Mouse (Mus musculus) cerebellum, adult 8-10 months (tissue): ENCODE results near the gene Macrod2.

Experiments
- DNase-seq: peaks from one replicate; pipeline ENCODE4 v3.0.0; 2022

Macrod2 gene

DNA sequence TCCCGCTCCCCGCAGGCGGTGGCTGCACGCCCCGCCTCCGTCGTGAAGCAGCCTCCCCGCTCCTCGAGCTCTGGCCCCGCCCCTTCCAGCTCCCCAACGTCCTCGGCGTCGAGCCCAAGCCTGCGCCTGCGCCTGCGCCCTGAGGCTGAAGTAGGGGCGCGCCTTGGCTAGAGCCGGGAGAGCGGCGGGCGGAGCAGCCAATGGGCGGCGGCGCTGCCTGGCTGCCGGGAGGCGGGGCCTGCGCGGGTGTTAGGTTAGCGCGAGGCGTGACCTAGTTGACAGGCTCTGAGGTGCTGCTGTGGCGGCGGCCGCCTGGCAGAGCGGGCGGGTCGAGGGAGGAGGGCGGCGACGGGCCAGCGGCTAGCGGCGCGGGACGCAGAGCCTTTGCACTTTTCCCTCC is at the start of gene Macrod2:
Gene Macrod2 (plus strand): TSS at position 131 of the 400 bp plus-strand sequence.
- DNase-seq, result peak; percentile 99

DNA sequence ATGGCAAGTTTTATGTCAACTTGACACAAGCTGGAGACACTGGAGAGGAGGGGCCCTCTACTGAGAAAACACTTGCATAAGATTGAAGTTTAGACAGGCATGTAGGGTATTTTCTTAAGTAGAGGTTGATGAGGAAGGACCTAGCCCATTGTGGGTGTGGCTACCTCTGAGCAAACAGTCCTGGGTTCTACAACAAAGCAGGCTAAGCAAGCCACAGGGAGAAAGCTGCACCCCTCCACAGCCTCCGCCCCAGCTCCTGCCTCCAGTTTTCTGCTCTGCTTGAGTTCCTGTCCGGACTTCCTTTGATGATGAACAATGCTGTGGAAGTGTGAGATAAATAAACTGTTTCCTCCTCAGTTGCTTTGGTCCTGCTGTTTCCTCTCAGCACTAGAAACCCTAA is 35.2 kb upstream of the Macrod2 start:
- no peak for DNase-seq

DNA sequence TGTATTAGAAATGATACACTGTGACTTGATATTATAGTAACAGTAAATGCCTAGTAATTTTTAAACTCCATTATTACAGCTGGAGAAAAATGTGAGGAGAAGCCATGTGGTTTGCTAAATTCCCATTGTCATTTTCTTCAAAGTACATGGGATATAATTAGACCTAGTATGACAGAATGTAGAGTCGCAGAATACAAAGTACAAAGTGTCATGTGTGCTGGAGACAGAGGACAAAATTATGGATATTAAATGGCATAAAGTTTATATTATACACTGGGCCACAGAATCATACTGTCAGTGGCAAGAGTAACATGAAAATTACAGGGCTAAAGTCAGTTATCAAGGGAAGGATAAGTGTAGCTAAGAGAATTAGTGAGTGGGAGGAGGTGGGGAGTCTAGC is 30.3 kb upstream of the Macrod2 start:
- DNase-seq, result no peak

DNA sequence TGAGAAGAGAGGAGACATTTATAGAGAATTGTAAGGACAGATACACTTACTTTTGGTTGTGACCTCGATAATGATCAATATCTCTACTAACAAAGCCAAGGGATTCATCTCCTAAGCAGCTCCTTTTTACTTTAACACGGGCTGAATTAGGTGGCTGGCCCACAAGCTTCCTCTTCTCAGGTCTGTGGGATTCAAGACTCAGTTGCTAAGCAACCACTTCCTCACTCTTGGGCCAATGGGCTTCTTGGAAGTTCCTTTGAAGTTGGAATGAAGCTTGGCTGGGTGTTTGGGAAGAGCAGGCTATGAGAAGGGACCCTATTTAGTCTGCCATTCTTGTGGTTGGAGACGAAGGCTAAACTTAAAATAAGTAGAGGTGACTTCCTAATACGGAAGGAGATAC is 5.6 kb upstream of the Macrod2 start, which contains the start of gene Sel1l2:
Gene Sel1l2 (minus strand): TSS at position 182 of the 400 bp plus-strand sequence.
- DNase-seq, result no peak

DNA sequence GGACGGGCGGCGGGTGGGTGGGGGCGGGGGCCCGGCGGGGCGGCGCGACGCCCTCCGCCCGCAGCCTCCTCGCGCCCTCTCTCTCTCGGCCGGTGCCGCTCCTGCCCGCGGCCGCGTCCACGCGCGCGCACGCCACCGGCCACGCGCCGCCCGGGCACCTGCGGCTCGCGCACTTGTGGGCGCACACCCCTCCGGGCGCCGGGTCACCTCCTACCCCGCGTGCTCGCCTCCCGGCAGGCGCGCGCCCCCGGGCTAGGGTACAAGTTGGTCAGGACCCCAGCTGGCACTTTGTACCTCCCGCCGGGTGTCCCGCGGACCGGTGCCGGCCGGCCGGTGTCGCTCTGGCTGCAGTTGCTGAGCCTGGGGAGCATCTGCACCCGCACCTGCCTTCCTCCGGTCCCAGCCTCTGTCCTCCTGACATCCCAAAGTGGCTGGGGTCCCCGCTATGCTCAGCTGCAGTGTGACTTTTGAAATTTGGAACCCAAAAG is 679 bp downstream of the Macrod2 start:
- peak; percentile 56 for DNase-seq

DNA sequence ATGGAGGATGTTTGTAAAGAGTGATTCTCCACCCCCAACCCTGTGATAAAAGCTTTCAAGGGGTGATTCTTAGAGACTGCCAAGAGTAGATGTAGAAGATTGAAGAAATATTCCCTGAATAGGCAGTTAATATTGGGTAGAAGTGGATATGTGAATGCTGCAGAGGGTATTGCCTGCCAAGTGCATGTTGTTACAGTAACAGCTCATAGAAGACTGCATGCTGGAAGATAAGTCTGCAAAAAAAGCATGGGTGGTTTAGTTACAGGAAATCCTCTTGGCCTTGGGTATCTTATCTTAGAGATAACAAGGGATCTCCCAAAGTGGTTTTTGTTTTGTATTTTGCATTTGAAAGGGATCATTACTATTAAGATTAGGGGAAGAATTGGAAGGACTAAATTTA is 30.7 kb downstream of the Macrod2 start:
- DNase-seq, result no peak

DNA sequence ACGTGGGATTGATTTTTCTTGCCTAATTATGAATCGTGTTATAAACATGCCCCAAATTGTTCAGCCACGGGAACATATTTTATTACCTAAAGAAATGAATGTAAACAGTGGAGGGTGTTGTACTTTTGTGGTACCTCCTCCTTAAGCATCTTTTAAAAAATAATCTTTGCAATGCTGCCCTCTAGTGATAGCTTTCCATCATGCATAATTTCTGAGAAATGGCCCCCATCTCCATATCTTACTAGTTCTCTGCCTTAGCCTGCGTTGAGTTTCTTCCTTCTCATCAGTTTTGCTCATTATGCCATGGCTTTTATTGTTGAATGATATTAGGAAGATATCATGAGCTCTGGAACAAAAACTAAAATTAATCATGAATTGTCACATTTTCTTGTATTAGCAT is 32.2 kb downstream of the Macrod2 start:
- peak; percentile 21 for DNase-seq

DNA sequence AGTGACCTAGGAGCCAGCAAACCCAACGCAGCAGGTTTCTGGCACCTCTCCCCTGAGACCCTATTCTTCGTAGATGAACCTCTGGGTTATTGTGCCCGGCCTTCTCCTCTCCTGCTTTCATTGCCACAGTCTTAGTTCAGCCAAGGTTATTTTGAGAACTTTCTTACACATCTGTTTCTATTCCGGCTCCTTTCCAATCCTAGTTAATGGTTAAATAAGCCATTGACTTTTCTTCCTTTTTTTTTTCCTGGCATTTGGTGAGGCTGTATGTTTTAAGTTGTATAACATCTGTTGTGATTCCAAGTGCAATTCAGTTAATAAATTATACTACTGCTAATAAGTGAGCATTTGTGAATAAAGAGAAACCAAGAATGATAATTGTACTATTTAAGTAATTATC is 44.0 kb downstream of the Macrod2 start:
- DNase-seq, result no peak

DNA sequence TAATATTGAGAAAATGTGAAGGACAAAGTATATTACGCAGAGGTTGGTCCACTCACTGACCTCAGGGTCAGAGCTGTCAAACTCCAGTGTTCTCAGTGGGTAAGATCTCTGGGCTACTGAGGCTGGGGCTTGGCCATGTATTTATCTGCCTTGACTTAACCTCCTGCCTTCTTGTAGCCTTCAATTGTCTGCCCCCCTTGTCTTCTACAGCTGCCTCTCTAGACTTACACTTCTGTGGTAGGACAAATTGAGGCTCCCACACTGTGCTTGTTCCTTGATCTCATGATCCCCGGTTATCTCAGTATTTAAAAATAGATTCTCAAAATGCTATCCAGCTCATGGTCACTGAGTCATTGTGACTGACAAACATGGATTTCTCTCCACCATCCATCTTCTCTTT is 53.5 kb downstream of the Macrod2 start:
- DNase-seq, result no peak

DNA sequence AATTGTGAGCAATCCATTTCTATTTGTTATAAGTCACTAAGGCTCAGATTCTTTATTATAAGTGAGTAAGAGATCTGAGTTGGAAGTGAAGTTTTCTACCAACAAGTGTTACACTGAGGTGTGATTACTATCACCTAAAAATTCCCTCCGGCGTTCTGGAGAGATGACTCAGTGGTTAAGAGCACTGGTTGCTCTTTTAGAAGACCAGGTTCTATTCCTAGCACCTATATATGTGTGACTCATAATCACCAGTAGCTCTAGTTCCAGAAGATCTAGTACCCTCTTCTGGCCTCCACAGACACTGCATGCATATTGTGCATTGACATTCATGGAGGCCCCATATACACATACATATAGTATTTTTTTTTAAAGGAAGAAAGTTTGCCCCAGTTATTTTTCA is 80.7 kb downstream of the Macrod2 start:
- DNase-seq, result no peak

DNA sequence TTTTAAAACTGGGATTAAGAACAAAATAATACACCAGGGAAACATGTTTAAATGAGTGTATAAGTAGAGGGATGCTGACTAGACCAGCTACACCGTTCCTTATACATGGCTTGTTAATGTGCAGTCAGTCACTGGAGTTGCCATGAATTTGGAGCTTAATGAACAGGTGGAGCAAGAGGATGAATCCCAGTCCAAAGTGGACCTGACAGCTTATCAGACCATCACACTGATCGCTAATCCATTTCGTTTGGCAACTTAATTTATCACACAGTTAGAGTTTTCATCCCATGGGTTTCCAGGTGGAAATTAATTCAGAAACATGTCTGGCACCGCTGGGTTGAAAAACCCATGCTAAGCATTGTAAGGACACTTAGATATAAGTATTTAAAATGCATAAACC is 81.8 kb downstream of the Macrod2 start:
- no peak for DNase-seq

DNA sequence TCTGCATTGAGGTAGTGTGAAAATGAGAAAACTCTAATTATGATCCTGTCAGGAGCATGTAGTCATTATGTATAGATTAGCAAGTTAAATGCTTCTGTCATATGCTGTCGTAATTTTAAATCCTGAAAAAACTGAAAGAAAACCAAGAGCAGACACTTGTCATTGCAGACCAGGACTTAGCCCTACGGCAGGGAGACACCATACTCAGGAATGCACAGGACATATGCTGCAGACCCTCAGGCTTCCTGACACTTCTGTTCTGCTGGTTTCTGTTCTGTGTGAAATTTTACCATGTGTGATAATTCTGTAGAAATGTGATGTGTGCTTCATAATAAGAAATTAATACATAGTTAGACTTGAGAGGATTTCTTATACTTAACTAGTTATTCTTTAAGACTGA is 87.5 kb downstream of the Macrod2 start:
- no peak for DNase-seq

DNA sequence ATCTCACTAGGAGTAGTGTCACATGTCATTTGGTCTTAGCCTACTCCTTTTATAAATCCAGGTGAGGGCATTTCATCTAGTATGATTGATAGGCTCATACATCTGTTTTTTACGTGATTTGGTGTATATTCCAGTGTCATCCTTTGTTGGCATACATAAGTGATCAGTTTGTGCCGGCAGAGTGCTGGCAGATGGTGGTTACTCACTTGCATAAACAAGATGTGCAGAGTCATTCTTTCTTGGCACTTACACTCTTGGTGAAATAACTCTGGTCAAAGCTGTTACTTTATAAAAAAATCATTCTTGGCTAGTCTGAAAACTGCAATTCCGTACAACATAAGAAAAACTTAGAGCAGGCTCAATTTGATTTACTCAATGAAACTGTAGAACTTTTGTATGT is 102.6 kb downstream of the Macrod2 start:
- DNase-seq, result no peak

DNA sequence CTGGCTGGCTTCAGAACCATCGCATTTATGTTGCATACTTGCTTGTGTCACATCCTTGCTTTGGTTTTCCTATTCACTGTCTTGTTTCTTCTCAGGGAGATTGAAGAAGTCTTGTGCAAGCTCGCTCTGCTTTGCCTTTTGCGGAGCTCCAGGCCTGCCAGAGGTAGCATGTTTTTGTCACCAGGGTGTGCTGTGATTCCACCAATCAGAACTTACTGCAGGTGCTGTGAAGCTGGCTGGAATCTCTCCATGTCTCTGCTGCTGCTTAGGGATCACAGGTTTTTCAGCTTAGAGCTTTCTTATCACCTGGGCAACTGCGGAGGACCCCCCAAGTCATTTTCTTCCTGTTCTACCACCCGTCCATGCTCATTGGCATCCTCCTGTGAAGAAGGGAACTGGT is 105.8 kb downstream of the Macrod2 start:
- peak; percentile 57 for DNase-seq

DNA sequence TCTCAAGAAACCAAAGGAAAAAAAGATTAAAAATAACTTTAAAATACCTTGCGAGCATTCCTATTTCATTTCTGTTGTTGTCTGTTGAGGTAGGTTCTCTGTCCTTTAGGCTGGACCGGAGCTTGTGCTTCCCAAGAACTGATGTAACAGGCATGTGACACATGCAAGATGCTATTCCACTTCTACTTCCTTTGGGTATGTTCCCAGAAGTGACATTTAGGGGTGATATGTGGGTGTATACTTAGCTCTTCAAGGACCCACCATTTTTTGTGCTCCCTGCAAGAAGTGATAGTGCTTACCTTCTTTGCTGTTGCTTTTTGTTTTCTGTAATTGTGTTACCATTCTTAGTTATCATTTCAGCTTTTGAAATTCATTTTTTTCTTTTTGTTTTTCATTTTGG is 126.4 kb downstream of the Macrod2 start:
- DNase-seq, result no peak

DNA sequence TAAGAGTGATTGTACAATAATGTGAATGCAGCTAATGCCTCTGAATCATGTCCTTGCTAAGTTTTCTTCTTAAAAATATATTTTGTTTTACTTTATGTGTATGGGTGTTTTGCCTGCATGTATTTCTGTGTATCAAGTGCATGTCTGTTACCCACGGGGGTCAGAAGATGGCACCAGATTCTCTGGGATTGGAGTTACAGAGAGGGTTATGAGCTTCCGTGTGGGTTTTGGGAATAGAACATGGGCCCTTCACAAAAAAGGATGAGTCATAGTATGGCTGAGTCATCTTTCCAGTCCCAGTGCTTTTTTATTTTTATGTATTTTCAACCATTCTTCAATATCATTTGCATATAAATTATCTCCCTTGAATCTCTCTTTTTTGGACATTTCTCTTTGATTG is 135.1 kb downstream of the Macrod2 start:
- DNase-seq, result no peak

DNA sequence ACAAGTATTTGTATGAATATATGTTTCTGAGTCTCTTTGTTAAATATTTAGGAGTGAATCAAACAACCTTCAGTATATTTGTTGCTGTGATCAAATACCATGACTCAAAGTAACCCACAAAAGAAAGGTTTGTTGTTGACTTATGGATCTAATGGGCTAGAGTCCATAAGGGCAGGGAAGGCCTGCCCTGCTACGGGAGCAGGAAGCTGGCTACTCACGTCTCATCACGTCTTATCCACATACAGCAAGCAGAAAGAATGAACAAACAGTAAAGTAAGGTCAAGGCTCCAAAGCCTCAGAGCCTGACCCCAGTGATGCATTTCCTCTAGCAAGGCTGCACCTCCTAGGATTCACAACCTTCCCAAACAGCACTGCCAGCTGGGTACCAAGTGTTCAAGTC is 136.9 kb downstream of the Macrod2 start:
- no peak for DNase-seq

DNA sequence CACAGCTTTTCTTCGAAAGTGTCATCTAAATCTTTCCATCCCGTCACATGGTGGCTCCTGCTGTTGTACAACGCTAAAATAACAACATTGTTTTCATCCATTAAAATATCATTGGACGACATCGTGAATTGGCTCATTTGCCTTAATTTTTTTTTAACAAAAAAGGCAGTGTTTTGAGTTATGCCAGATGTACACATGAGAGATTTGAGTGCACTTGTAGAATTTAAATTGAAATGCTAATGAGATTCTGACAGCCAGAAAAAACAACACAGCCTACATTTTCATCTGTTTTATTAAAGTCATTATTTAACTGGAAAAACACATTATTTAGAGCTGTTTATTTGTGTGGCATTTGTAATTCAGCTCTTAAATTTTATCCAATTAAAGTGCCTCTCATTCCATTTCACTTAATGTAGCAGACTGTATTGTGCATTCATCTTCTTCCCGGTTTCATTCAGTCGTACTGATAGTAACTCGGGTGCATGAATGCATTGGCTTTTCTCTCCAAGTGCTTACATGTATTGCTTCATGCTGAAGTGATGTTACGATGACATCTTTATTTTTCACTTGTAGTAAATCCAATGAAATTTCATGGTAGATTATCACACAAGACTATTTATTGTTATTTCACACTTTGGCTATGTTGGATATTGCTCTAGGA is 137.9 kb downstream of the Macrod2 start:
- no peak for DNase-seq

DNA sequence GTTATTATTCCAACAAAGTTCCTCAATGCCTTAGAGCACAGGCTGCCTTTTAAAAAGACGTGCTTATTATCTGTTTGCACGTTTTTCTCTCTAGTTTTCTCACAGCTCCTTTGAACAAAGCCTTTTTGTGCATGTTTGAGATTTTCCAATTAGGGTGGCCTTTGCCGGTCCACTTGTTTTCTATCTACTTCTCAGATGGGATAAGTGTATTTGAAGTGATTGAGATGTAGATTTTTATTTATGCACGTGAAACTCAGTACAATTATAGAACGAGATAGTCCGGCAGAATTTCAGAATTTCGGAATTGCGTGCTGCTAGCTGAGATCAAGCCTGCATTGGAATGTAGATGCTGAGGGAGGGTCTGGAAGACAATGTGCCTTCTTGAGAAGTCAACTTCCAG is 138.5 kb downstream of the Macrod2 start:
- no peak for DNase-seq

DNA sequence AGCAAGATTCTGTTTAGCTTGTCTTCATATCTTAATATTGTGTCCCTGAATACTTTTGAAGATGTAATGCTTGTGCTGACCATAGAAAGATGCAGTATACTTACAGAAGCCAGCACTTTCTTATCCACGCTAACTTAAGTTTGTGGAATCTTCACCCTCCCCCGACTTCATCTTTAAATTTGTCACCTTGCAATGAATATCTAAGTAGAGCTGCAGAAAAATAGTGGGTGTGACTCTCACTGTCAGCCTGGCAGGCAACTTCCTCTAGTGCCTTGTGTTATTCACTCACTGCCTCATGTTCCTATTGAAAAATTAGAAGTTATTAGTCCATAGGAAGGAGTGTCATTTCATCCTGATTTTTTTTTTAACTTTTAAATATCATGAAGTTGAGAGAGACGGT is 139.5 kb downstream of the Macrod2 start:
- DNase-seq, result no peak

DNA sequence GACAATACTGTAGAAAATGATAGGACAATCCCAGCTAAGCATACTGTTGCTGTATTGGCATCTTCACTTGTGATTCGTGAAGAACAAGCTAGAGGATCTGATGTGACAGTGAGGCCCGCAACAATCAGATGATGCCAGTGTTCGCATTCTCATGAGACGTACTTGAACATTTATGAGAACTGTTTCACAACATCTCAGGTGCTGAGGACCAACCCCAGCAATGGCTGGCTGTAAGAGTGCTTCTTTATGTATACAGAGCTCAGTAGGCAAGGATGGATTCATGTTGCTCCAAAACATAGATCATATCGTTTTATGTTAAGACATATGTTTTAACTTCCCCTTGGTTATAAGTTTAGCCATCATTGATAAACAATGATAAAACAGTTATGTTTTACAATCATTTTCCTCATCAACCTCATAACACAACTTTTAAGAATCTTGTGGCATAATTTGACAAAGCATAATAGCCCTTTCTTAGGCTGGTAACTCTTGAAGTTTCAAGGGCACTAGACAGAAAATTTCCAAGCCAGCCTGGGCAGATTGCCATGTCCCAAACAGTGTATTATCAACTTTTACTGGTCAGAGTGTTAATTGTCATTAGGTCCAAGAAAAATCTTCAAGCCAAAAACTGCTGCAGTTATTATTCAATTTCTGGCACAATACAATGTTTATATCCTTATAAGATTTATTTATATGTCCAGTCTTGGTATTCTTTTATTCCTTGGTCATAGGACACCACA is 140.9 kb downstream of the Macrod2 start:
- no peak for DNase-seq

DNA sequence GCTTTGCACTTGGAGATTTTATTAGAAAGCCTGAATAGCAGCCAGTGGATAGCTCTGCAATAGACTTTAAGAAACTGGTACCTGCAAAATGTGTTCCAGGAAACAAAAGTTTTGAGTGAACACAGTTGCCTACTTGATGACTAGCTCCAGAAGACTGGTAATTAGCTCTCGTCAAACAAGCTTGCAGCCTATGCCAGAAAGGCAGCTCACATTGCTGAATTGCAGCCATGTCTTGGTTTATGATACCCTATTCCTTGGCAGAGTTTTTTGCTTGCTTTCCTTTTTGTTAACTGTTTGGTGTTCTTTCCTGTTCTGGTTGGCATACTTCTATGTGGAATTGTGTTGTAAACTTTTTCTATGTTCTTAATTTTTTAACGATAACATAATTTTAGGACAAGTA is 154.2 kb downstream of the Macrod2 start:
- DNase-seq, result no peak

DNA sequence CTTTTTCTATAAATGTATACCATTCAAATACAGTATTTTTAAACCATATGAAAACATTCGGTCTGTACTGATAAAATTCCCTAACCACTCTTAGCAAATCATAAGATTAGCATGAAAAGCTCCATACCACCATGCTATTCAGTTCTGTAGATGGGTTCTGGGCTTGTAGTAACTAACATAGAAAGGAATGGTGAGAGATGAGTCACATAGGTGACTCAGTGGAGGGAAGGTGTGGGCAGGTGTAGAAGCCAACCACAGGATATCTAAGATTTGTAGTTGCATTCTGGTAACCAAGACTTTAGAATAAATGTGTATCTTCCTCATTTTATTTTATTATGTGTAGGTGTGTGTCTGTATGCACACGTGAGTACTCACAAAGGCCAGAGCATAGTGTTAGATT is 166.3 kb downstream of the Macrod2 start:
- DNase-seq, result no peak

DNA sequence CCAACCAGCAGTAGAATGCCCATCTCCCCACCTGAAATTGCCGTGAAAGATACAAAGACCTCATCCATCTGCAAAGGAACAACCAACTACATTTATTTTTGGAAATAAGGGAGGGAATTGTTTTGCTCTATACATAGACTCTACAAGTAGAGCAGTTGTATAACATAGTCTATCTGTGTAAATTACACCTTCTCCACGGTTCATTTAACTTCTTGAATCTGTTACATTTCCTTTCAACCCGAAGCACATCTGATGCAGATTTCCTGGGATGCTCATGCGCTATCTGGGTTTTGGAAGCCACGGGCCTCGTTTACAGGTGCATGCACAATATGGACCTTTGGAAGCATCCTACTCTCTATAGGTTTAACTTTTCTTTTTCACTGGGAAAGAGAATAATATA is 175.8 kb downstream of the Macrod2 start:
- DNase-seq, result no peak
